Mouse (Mus musculus) adrenal gland (tissue): ENCODE measurements around the gene Tnrc6b.

Experiments used
- intact Hi-C: fragments of 180-260 bp; cut with DNase I; formaldehyde crosslinking; loops from one replicate; pipeline ENCODE4 v1.15.1; 2025

Tnrc6b gene

DNA sequence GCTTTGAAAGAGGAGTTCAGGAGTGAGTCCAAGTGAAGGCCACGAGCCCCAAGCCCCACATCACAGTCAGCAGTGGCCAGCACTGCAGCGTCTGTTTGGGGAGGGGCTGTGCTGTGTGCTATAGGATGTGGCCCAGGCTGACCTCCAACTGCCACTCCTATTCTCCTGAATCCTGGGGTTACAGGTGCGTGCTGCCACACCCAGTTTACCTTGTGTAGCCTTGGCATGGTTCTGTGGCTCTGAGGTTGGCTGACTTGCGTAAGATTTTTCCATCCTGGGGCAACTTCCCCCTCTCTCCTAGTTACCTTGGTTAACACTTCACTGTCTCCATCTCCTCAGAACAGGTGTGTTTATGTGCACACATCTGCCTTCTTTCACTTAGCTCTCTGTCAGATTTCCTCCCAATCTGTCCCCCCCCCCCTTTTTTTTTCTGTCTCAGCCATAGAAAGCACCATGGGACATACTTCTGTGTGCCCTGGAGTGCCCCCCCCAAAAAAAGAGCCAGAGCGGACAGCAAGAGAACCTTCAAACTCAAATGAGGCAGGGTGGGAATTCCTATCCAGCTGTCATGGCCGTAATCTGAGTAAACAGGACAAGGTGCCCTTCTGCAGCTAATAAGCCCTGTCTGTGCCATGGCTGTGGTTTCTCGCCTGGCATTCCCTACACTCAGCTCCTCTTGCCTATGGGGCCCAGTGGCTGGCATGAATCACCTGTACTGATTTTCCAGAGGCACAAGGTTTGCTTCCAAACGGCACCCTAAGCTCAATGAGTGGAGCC, 9.4 kb upstream of the Tnrc6b start:
- intact Hi-C loops: loop anchor here (5.0 kb wide), 1 partner anchor 479 kb away; no protein-coding TSS in a partner anchor

DNA sequence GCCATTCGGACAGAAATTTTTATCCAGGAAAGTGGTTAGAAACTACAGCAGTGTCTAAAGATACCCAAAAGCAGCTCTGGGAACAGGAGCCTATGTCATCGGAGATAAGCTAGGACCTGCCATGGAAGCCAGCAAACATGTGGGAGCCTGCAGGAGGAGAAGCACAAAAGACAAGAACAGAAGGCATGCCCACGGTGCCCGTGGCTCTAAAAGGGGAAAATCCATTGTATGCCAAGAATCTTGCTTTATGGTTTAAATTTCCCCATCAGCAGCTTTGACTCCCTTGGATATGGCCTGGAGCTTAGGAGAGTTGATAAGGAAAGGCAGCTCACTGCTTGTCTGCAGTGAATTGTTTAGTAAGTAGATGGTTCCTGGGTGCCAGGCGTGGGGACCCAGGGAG, 8.2 kb upstream of the Tnrc6b start:
- intact Hi-C loops: loop anchor here (5.0 kb wide), 1 partner anchor 481 kb away; no protein-coding TSS in a partner anchor

DNA sequence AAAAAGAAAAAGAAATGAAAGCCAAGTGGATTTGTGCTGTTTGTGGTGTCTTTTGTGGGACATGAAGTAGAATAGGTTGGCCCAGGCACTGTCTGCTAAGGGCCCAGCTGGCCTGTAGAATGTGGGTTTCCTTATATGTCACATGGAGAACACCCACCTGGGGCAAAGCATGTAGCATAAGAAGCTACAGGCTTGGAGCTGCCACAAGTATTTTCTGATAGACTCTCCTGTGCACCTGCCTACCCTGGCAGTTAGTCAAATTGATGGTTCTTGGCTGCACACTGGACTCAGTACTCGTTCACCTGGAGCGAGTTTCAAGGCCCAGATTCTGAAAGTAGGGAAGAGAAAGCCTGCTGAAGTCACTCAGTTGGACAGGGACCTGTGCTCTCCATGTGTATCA, 7.6 kb upstream of the Tnrc6b start:
- intact Hi-C loops: loop anchor here (5.0 kb wide), 1 partner anchor 481 kb away; no protein-coding TSS in a partner anchor

DNA sequence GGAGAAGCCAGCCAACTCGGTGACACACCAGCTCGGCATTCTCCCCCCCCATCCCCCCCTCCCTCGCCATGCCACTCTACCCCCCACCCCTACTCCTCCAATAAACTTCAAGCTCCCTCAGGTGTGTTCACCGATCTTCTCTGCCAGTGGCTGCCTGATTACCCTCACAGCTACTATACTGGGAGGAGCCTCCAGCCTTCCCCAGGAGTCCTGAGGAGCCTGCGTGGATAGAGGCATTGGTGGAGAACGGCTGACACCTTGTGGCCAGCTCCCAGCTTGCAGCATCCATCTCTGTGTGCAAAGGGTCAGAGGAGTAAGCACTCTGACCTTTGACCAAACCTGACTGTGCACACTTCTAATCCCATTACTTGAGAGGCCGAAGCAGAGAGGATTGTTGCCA, 6.8 kb upstream of the Tnrc6b start:
- intact Hi-C loops: loop anchor here (5.0 kb wide), 1 partner anchor 482 kb away; no protein-coding TSS in a partner anchor

DNA sequence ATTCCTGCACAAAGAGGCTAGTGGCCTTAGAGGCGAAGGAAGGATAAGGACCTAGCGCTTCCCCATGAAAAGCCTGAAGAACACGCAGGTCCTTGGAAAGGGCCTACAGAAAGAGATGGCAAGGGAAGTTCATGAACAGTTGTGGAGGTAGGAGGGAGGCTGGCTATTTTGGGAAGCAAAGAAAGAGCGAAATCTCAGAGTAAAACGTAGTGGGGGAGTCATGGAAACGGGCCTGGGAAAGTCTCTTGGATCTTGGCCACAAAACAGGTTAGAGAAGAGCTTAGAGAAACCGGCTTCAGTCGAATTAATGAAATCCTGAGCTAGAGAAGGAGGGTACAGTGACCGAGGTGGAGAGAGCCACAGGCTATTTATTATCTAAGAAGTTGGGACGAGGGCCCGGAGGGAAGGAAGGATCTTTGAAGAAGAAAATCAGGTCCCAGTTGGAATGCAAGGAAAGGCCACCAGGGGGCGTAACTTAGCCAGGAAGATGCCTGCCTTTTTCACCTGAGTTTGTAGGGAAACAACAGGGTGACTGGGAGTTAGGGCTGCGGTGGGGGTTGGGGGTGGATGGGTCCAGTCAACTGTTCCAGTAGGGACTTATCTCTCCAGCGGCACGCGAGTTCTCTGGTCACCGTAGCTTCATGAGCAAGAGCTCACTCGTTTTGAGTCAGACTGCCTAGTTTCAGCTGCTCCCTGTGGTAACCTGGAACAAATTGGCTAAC, 5.1 kb upstream of the Tnrc6b start:
- intact Hi-C loops: loop anchor here (5.0 kb wide), 2 partner anchors 96 to 241 kb away; partner anchors contain the start of gene Adsl

DNA sequence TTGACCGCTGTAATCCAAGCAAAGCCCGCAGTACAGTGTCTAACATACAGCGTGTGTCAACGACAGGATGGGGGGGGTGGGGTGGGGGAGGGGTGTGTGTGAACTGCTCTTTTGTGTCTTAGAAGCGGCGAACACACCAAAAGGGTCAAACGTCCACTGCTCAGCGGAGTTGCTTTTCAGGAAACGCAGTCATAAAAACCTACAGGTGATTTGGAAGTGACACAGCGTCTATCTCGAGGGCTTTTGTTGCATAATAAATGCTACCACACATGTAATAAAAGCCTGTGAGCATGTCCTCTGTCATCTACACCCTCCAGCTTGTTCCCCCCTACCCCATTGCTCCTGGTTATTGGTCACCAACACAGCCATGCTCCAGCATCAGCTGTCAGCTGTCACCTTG, 4.5 kb upstream of the Tnrc6b start:
- intact Hi-C loops: loop anchor here (5.0 kb wide), 2 partner anchors 96 to 241 kb away; partner anchors contain the start of gene Adsl

DNA sequence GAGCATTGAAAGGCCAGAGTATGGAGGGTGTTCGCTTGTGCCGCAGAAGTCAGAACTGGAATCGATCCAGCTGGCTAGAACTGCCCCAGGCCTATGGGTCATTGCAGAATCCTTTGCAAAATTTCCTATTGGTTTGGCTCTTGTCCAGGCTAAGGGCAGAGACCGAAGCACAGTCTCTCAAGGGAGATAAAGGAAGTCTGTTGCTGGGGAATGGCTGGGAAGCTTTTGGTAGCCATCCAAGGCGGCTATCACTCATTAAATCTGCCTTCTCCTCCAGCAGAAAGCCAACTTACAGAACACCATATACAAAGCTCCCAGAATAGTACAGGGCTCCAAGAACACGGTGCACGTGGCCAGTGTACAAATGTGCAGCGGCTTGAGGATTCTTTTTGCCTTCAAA, 4.0 kb upstream of the Tnrc6b start:
- intact Hi-C loops: loop anchor here (5.0 kb wide), 2 partner anchors 95 to 240 kb away; partner anchors contain the start of gene Adsl

DNA sequence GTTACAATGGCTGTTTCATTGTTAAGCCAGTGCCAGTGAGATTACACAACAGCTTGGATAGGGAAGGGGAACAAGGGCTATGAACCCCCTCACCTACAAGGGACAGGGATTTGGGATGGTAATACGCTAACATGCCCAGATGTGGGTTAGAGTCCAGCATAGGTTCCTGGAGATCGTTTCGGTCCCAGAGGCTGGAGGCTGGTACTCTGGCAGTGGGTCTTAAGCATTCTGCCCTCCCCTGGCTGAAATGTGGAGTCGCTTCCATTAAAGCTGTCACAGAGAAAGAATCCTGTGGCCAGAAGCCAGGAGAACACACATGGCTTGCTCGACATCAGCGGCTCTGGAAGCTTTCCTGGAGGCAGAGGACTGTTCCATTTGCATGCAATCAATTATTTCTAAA, 1.5 kb upstream of the Tnrc6b start:
- intact Hi-C loops: loop anchor here (5.0 kb wide), 2 partner anchors 93 to 238 kb away; partner anchors contain the start of gene Adsl

DNA sequence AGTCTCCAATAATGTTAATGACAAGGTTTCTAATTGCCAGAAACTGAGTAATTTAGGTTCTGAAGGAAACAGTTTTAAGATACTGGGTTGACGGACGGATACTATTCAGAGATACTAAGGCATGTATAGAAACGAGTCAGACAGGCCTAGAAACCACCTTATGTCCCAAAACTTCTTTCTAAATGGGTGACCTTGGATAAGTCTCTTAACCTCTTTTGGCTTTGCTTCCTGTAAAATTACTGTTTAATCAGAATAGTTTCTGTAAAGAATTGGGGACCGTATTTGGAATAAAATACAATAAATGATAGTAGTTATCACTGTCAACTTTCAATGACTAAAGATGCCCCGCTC, 881 bp upstream of the Tnrc6b start:
- intact Hi-C loops: no loop called here

DNA sequence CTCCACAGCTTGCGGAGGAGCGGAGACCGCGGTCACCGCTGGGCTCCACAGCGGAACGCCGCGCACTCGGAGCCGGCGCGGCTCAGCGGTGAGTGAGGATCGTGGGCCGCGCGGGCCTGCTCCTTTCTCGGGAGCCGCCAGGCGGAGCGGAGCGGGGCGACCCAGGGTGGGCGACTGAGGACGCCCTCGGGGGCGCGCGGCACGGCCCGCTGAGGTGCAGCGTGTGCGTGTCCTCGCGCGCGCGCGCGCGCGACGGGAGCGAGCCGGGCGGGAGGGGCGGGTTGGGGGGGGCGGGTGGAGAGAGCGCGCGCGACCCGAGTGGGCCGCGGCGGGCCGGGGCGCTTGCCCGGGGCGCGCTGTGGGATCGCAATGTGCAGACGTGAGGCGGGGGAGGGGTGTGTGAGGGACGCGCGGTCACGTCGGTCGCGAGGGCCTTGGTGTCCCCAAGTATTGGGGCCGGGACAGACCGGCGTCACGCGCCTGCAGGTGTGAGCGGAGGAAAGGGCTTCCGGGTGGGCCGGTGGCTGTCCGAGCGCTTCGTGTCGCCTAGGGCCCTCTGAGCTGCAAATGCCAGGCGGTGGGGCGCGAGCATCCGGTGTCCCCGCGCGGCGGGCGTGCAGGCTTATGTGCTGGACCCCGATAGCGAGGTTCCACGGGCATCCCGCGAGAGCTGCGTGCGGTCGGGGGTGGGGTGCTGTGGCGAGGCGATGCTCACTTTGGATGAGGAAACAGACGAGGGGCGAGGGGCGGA, 463 bp downstream of the Tnrc6b start:
- intact Hi-C loops: no loop called here

DNA sequence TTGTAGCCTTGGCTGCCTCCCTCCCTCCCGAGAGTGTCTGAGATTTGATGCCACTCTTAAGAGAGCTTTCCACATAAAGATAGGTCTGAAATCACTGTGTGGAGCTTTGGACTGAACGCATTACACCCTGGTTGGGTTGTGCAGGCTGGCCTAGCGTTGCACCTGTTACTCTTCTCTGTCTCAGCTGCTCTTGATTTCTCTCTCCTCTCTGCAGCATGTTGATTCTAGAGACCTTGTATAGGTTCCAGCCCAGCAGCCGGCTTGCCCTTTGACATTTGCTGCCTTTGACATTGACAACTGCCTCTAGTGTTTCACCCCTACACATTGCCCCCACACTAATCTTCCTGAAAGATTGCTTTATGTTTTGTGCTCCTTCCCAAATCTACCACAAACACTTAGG, 3.2 kb downstream of the Tnrc6b start:
- intact Hi-C loops: no loop called here

DNA sequence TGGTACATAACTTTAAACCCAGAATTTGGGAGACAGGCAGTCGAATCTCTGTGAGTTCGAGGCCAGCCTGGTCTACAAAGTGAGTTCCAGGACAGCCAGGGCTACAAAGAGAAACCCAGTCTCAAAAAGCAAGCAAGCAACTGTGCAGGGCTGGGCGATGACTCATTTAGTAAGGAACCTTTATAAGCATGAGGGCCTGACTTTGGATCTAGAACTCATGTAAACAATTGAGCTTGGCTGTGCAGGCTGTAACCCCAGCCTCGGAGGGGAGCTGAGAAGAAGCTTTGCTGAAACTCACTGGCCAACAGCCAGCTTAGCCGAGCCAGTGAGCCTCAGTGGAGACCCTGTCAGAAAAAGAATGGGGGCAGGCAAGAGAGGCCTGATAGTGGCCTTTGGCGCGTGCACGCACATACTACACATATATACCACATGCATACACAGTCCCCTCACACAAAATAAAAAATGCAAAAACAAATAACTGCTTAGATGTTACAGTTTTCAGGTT, 5.6 kb downstream of the Tnrc6b start:
- intact Hi-C loops: no loop called here

DNA sequence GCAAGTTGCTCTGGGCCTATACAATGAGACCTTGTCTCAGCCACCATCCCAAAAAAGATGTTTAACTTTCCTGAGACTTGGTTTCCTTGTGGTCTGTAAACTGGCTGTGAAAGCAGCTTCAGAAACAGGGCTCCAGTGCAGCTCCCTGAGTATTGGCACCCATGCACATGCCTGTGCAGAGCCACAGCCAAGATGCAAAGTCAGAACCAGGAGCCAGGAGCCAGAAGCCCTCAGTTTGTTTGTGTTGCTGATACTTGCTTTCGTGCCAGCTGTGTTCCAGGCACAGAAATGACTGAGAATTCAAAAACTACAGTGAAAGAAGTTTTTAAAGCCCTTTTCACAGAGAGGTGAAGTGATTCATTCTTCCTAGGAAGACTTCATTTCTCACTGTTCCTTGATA, 6.3 kb downstream of the Tnrc6b start:
- intact Hi-C loops: no loop called here

DNA sequence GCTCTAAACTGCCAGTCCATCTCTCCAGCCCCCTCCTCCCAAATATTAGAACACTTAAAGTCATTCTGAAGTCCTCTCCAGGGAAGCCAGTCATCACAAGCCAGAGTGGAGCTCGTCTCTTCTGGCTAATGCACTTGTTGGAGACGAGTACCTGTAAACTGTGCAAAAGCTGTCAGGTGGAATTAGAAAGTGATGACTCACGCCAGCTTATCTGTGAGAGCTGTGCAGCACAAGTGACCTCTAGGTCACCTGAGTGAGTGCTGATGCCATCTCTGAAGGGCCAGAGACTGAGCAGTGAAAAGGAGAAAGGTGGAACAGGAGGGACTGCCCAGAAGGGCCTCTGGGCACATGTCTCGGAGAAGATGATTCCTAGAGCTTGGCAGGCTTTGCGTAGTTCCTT, 9.1 kb downstream of the Tnrc6b start:
- intact Hi-C loops: loop anchor here (5.0 kb wide), 1 partner anchor 77 kb away; no protein-coding TSS in a partner anchor

DNA sequence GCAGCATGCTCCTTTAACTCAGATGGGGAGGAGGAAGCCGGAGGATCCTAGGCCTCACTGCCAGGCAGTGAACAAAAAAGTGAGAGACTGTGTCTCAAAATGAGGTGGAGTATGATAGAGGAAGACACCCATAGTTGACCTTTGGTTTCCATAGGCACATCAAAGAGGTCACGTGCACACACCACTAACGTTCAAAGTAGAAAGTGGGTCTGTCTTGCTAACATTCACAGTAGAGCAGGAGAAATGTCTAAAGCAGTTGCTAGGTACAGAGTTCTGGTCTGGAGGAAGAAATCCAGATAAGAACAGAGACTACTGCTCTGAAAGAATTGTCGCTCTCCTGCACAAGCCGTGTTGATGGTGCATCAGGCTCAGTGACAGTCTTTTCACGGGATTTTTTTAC, 10.7 kb downstream of the Tnrc6b start:
- intact Hi-C loops: loop anchor here (5.0 kb wide), 1 partner anchor 75 kb away; no protein-coding TSS in a partner anchor

DNA sequence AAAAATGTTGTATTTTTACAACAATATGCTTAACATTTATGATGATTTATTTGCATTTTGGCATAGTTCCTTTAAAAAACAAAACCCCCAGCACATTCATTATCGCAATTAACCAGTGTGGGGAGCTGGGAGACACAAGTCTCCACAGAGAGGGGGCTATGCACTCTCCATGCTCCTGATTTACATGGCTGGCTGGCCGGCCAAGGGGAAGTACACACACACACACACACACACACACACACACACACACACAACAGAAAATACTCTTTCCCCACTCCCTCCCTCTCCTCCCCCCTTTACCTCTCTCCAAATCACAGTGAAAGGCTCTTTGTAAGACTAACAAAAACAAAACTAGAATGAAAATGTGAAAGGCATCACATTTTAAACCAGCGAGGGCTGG, 11.3 kb downstream of the Tnrc6b start:
- intact Hi-C loops: loop anchor here (5.0 kb wide), 1 partner anchor 75 kb away; no protein-coding TSS in a partner anchor

DNA sequence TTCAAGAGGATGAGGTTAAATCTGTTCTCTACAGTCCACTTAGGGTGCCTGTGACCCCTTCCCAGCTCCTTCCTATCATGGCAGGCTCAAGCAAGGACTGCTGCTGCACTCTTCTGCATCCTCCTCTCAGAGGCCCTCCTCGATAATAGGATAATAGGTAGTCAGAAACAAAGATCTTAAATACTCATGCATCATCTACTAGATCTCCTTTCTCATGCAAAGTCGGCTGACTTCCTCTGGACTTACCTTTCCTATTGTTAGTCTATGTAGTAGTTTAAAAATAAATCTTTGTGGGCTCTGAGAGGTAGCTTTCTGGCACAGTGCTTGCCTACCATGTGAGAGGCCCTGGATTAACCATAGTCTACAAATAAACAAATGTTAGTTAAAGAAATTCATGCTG, 18.4 kb downstream of the Tnrc6b start:
- intact Hi-C loops: no loop called here

DNA sequence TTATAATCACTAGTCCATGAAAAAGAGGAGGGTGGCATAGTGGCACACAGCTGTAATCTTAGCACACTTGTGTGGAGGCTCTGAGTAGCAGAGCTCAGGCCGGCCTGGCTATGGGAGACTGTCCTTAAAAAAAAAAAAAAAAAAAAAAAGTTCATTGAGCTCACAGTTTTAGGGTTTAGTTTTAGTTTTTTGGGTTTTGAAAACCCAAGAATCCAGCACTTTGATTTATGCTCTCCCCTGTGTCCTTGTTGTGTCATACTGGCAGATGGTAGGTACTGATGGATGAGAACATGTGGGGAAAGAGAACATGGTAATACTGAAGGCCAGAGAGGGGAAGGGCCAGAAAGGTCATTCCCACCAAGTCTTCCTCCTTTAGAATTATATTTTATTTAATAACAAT, 19.9 kb downstream of the Tnrc6b start:
- intact Hi-C loops: no loop called here

DNA sequence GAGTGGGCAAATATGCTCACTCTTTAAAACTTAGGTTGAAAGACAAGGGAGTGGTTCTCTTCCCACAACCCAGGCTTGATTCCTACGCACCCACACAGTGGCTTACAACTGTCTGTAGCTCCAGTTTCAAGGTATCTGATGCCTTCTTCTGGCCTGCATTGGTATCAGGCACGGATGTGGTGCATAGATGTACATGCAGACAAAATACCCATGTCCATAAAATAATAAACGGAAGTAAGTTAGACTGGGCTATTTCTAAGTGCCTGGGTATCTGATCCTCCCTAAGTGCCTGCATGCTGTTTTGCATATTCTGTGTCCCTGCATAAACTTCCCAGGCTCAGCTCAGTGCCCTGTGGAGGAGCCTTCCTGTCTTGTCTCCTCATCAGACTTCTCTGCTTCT, 20.4 kb downstream of the Tnrc6b start:
- intact Hi-C loops: no loop called here

DNA sequence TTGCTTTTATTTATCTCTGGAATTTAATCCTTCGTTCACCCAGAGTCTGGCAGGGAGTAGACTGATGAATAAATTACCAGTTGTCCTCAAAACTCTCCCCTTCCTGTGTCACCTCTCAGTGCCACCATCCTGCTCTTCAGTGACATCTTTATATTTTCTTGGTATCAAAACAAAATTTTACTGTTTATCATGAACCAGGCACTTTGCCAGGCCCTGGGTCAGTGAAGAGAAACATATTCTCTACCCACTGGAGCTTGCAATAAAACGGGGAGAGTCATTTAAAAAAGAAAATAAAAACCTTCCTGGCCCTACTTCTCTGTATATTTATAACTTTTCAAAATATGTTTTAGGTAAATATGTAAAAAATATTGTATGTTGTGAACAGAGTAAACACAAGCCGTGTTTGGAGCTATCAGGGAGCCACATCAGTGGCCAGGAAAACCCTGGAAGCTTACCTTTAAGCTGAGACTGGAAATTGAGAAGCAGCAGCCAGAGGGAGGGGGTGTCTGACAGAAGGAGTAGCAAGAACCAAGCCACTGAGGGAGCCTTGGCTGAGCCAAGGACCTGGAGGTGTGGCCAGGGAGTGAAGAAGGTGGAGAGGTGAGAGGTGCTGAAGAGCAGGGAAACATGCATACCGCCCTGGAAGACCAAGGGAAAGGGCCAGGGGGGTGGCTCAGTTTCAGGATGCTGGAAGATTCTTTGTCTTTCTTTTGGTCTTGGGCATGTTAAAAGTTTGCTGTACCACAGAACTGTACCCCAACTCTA, 21.3 kb downstream of the Tnrc6b start:
- intact Hi-C loops: no loop called here

DNA sequence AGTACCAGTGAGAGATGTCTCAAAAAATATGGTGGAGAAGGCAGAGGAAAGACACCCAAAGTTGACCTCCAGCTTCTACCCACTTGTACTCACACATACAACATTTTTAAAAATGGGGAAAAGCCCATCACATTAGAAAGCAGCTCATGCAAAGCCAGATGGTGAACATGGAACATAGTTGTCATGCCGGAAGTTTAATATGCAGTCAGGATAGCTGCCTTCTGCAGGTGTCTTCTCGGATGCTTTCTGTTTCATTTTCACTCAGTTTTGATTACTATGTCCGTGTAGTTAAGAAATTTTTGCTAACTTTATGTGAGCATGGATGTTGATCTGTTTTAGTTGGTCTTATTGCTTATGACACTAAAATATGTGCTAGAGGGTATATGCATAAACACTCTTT, 24.2 kb downstream of the Tnrc6b start:
- intact Hi-C loops: no loop called here
